Mouse (Mus musculus) heart, postnatal 0 days (tissue): ENCODE data around the gene Gm10563. TPM values are rescaled to one million over a fixed set of nuclear protein-coding genes. Genes with fewer than 3 reads are reported as not detected.

Source experiments
- ATAC-seq: fragments of 200-750 bp; cut with Nextera tagmentation; 2 replicates; pipeline ENCODE4 v1.8.0; 2017; ENCODE audit warnings: low read depth, moderate number of reproducible peaks, moderate library complexity; ENCODE audit not compliant: insufficient read depth
- DNase-seq: peaks from one replicate; pipeline ENCODE4 v3.0.0-alpha.2; 2016; ENCODE audit warnings: low spot score
- H3K27ac ChIP-seq: fragments of 300-500 bp; sonication (generic); 2 replicates; pipeline ENCODE4 v1.5.1; 2014; ENCODE audit warnings: low read depth, mild to moderate bottlenecking
- H3K27me3 ChIP-seq: fragments of 300-500 bp; sonication (generic); 2 replicates; pipeline ENCODE4 v1.6.1; 2014; ENCODE audit warnings: low read length, mixed read lengths; ENCODE audit not compliant: control insufficient read depth, insufficient read depth
- H3K36me3 ChIP-seq: fragments of 300-500 bp; sonication (generic); replicated peaks from 2 replicates; pipeline ENCODE4 v1.6.1; 2014; ENCODE audit warnings: low read length, mixed read lengths; ENCODE audit not compliant: control insufficient read depth, insufficient read depth
- H3K4me1 ChIP-seq: fragments of 300-500 bp; sonication (generic); 2 replicates; pipeline ENCODE4 v1.6.1; 2014; ENCODE audit warnings: antibody characterized with exemption; ENCODE audit not compliant: control insufficient read depth, insufficient read depth
- H3K4me2 ChIP-seq: fragments of 300-500 bp; sonication (generic); 2 replicates; pipeline ENCODE4 v1.6.1; 2014; ENCODE audit warnings: low read depth, mild to moderate bottlenecking, low read length, moderate library complexity
- H3K4me3 ChIP-seq: fragments of 300-500 bp; sonication (generic); 2 replicates; pipeline ENCODE4 v1.5.1; 2014; ENCODE audit warnings: low read depth, low read length
- H3K9ac ChIP-seq: fragments of 300-500 bp; sonication (generic); replicated peaks from 2 replicates; pipeline ENCODE4 v1.6.1; 2014; ENCODE audit warnings: low read depth, low read length, mixed read lengths
- H3K9me3 ChIP-seq: fragments of 300-500 bp; sonication (generic); replicated peaks from 2 replicates; pipeline ENCODE4 v1.6.1; 2016; ENCODE audit warnings: low read length; ENCODE audit not compliant: control insufficient read depth
- CTCF ChIP-seq: IDR thresholded peaks from 2 replicates; pipeline ENCODE4 v1.5.1; 2016; ENCODE audit warnings: antibody characterized with exemption, control low read depth, low read depth
- EP300 ChIP-seq: IDR thresholded peaks from 2 replicates; pipeline ENCODE4 v1.6.1; 2016; ENCODE audit warnings: antibody characterized with exemption, low read depth
- WGBS: fragments of 180-500 bp; shearing (Covaris S2); extraction: QIAGEN DNeasy Blood & Tissue Kit; methylation state at CpG from one replicate; pipeline ENCODE4 v1.1.7; 2014; 5-methylcytosine and 5-hydroxymethylcytosine counted together
- polyA plus RNA-seq: library from polyadenylated mRNA; unstranded; fragments of >200 nt; fragmentation: Nextera tagmentation; extraction: Ambion mirVana; gene quantifications from 2 replicates; pipeline ENCODE4 v1.2.1, GENCODE M21; 2015
- total RNA-seq: library from RNA; depleted of rRNA; stranded (reverse); fragments of >200 nt; gene quantifications from 2 replicates; pipeline ENCODE4 v1.2.3, GENCODE M21; 2014; ENCODE audit warnings: low replicate concordance

The Gm10563 gene
- total and polyA plus RNA-seq, 2 experiments from 2014 or later: not detected

- no peak for ATAC-seq
- TF ChIP-seq EP300 (no peak), CTCF (no peak)
- Histone ChIP-seq H3K9me3 (no peaks in the 10 kb centered on the region), H3K4me2 (no peak overlapping the region), H3K9ac (no peak overlapping the region), H3K27me3 (no peaks in the 10 kb centered on the region), H3K4me3 (no peak overlapping the region), H3K4me1 (no peaks in the 10 kb centered on the region), H3K27ac (no peak overlapping the region), H3K36me3 (no peaks in the 10 kb centered on the region)
- no peak for DNase-seq
- WGBS: 68% methylated on average over 5 of the region's 5 CpGs
Measured at GRCm38 (mm10) chr4:155596606-155597005, 48.6 kb downstream of the Gm10563 start.

- TF ChIP-seq EP300 (no peak), CTCF (no peak)
- Histone ChIP-seq H3K36me3 (peaks cover 3% of the 10 kb centered on the region; the same call in 1 of the 2 replicates), H3K27ac (no peak overlapping the region), H3K4me1 (no peaks in the 10 kb centered on the region), H3K27me3 (no peaks in the 10 kb centered on the region), H3K4me2 (no peak overlapping the region), H3K4me3 (no peak overlapping the region), H3K9ac (no peak overlapping the region), H3K9me3 (no peaks in the 10 kb centered on the region)
- WGBS: 49% methylated on average over 3 of the region's 3 CpGs
- DNase-seq (peak; percentile 17), ATAC-seq (no peak)
Measured at GRCm38 (mm10) chr4:155595777-155596176, 49.4 kb downstream of the Gm10563 start.

- no peak for DNase-seq
- WGBS: 41% methylated on average over 1 of the region's 1 CpGs
- Histone ChIP-seq H3K4me1 (no peaks in the 10 kb centered on the region), H3K27me3 (no peaks in the 10 kb centered on the region), H3K4me3 (no peak overlapping the region), H3K27ac (no peak overlapping the region), H3K9ac (no peak overlapping the region), H3K9me3 (no peaks in the 10 kb centered on the region), H3K36me3 (peaks cover 23% of the 10 kb centered on the region), H3K4me2 (no peak overlapping the region)
- TF ChIP-seq CTCF: no peak
- no peak for ATAC-seq
Measured at GRCm38 (mm10) chr4:155593780-155594179, 51.4 kb downstream of the Gm10563 start.

GRCm38 (mm10) chr4:155591012-155591719 lies 54.0 kb downstream of the Gm10563 start:
- 66% methylated on average over 7 of the region's 7 CpGs for whole genome bisulfite sequencing
- DNase-seq (no peak), ATAC-seq (no peak)
- H3K27me3 ChIP-seq: no peaks in the 10 kb centered on the region
- no peaks in the 10 kb centered on the region for H3K4me1 ChIP-seq
- H3K36me3 ChIP-seq: peaks cover 49% of the 10 kb centered on the region
- TF ChIP-seq EP300: no peak
- no peak for TF ChIP-seq CTCF
- H3K4me3 ChIP-seq: no peak overlapping the region
- no peak overlapping the region for H3K9ac ChIP-seq
- H3K9me3 ChIP-seq: no peaks in the 10 kb centered on the region
- no peak overlapping the region for H3K4me2 ChIP-seq
- no peak overlapping the region for H3K27ac ChIP-seq

GRCm38 (mm10) chr4:155589356-155589755 lies 55.9 kb downstream of the Gm10563 start:
- no peak overlapping the region for H3K9ac ChIP-seq
- no peak for TF ChIP-seq EP300
- no peak for TF ChIP-seq CTCF
- no peaks in the 10 kb centered on the region for H3K4me1 ChIP-seq
- no peaks in the 10 kb centered on the region for H3K9me3 ChIP-seq
- 84% methylated on average over 5 of the region's 5 CpGs for WGBS
- peaks cover 67% of the 10 kb centered on the region for H3K36me3 ChIP-seq
- no peak overlapping the region for H3K27ac ChIP-seq
- DNase-seq (no peak), ATAC-seq (no peak)
- no peak overlapping the region for H3K4me3 ChIP-seq
- no peaks in the 10 kb centered on the region for H3K27me3 ChIP-seq
- no peak overlapping the region for H3K4me2 ChIP-seq

GRCm38 (mm10) chr4:155582279-155582905 lies 62.8 kb downstream of the Gm10563 start:
- Histone ChIP-seq H3K9me3 (no peaks in the 10 kb centered on the region), H3K4me3 (no peak overlapping the region), H3K36me3 (peaks cover 73% of the 10 kb centered on the region), H3K4me2 (no peak overlapping the region), H3K27me3 (no peaks in the 10 kb centered on the region), H3K27ac (no peak overlapping the region), H3K4me1 (no peaks in the 10 kb centered on the region), H3K9ac (no peak overlapping the region)
- 92% methylated on average over 6 of the region's 6 CpGs for WGBS
- no peak for ATAC-seq
- TF ChIP-seq CTCF (no peak), EP300 (no peak)
- DNase-seq: no peak
